Mouse (Mus musculus) monocyte, adult 2 months (primary cell): ENCODE data around the gene Olfr311.
"Not testable (repeated sequence)": the region's sequence is repeated elsewhere in the genome, so short reads cannot be mapped to it uniquely, and the experiment has no call there.

ENCODE experiments used
- DNase-seq, 2 experiments: peaks; one replicate each; pipeline ENCODE4 v3.0.0; 2022; ENCODE audit warnings: low spot score in 2 of 2, low read depth in 1 of 2

Gene Olfr311

DNA sequence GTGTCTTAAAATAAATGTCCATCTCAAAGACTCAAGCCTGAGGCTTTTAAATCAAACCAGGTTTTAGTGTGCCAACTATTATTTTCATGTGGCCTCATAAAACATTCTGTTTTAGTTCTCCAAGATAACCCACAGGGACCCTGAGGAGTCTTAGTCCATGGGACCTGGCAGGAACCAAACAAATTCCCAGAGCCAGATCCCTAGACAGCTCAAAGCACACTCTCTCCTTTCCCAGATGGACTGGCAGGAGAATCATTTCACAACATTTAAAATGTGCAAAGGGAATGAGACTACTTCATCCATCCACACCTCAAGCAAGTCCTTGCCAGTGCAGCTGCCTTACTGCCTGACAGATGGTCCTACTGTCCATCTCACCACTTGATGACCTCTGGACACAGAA lies at the start of gene Olfr311:
Gene Olfr311, plus strand, starts transcription at position 301 of the 400 bp plus-strand sequence.
- DNase-seq: not testable (repeated sequence)

DNA sequence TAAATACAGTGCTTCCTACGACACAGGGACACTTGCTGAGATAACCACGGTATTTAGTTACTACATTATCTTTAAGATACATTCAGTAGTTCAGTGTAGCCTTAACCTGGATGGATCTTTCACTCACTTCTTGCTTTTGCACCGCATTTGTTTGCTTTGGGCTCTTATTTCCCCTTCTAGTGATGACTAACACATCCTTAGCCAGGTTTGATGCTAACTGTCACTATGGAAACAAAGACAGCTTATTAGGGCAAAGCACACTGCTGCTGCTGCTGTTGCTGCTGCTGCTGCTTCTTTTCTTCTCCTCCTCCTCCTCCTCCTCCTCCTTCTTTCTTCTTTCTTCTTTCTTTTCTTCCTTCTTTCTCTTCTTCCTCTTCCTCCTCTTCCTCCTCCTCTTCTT lies 49.5 kb upstream of the Olfr311 start:
- DNase-seq: no peak

DNA sequence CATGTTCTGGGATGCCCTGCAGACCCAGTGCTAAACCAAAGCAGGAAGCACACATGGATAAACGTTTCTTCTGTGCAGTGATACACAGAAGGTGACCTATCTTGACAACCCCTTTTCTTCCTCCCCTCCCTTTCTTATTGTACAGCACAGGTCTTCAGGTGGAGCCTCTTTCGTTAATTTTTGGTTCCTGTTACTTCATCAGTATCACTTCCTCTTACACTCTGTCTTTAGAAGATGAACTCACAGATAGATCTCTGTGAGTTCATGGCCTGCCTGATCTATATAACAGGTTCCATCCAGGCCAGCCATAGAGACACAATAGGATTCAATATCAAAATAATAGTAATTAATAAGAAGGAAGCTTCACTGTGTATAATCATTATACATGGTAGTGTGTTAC lies 49.0 kb upstream of the Olfr311 start:
- no peak for DNase-seq

DNA sequence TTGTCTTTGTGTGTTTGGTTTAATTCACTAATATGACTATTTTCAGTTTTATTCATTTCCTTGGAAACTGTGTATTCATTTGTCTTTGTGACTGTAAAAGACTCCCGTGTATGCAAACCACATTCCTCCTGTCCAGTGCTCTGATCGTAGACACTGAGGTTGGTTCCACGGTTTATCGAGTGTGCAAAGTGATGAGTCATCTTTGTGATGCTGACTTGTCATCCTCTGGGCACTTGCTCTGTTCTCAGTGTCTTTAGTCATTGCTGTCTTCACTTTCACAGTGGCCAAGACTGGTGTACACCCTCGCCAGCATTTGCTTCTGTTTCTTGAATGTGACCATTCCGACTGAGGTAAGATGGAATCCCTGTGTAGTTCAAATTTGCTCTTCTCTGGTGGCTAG lies 48.4 kb upstream of the Olfr311 start:
- DNase-seq: no peak

DNA sequence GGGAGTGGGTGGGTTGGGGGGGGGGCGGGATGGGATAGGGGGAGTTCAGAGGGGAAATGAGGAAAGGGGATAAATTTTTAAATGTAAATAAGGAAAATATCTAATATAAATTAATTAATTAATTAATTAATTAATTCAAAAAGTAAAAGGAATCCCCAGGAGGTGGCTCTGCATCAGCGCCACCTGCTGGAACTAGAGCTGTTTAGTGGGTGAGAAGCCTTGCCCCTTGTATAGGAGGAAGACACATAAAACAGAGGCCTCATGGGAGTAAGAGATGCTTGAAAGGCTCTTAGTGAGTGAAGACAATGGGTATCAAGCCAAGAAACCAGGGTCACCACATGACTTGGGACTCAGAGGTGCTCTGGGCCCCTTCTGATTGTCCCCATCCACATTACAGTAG lies 43.2 kb upstream of the Olfr311 start:
- DNase-seq: no peak

DNA sequence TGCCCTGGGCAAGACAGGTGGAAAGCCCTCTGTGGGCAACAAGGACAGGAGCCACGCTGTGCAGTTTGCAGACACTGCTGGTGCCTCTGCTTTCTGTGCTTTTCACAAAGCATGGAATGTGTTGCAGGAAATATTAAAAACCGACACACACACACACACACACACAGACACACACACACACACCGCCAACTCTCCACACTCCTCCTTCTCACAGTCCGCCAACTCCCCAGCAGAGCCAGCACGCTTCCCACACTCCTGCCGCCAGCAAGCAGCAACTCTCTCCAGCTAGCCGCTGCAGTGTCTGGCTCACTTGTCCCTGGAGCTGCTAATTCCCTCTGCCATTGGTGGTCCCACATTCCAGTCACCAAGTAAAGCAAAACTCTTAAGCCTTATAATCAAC lies 42.2 kb upstream of the Olfr311 start:
- DNase-seq: no peak

DNA sequence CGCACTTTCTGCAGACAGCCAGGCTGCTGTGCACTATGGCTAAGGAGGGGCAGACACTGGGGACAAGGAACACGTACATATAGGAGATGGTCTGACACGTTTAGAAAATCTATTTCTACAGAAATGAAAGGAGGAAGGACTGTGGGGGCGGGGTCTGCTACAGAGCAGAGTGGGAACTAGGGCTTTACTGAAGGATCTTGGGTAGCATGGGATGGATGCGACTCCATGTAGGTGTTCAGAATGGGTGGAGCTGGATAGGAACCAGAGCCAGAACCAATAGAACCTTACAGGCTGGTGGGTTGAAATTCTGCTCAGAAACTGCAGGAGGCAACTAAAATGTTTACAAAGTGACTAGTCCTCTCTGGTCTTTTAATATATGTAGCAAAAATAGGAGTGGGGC lies 39.3 kb upstream of the Olfr311 start:
- DNase-seq: no peak

DNA sequence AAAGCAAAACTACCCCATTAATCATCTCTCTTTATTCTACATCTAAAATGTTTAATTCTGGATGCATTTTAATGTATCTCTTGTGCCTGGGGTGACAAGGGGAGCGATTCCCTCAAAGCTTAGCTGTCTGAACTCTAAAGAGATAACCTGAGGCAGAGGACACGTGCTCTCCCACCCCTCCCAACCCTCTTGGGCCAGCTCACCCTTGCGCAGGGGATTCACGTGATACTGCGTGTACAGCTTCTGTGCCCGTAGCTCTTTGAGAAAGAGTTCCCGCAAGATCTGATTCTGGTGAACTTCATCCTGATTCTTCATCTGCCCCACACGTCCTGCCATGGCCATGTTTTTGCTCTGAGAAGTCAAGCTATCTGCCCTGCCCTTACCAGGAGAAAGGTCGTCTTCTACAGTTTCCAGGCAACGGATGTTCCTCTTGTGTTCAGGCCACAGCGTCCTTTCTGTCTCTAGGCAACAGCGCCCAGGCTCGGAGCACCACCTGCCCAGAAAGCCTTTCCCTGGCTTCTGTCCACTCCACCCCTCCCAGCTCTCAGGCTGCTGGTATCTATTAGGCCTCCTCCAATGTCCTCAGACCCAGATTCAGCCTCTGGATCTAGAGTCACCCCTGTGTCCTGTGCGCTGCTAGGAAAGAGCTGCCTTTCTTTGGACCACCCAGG lies 37.4 kb upstream of the Olfr311 start, which contains the start of gene Fam183b:
Gene Fam183b, minus strand, starts transcription at position 403 of the 671 bp plus-strand sequence.
- DNase-seq: no peak

DNA sequence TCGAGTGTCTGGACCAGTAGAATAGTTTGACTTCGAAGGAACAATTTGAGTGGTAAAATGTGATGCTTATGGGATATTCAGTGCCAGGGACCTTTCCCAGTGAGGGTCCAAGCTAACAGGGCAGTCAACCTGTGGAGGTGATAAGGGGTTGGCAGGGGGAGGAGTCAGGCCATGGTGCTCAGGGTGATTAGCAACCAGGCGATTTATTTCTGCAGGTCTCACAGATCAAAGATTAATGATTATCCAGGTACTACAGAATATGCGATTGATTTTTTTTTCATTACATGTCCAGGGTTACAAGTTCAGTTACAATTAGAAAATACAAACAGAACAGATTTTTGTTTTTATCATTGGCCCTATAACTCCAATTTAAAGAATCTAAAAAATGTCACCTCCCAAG lies 35.2 kb upstream of the Olfr311 start:
- no peak for DNase-seq

DNA sequence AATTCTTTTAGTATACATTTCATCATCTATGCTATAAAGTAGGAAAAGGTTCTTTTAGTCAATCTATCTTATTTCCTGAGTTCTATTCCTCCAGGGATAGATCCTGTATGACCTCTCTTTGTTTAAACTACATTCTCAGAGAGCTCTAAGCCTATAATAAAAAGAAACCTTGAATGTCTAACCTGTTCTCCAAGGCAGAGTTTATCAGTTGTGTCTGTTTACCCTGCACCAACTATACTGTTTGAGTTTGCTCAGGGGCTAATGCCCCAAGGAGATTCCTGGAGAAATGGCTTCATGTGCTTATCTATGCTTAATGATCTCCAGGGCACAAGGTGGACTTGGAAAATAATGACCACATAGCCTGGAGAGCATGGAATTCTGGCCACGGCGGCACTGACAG lies 34.7 kb upstream of the Olfr311 start:
- DNase-seq: no peak

DNA sequence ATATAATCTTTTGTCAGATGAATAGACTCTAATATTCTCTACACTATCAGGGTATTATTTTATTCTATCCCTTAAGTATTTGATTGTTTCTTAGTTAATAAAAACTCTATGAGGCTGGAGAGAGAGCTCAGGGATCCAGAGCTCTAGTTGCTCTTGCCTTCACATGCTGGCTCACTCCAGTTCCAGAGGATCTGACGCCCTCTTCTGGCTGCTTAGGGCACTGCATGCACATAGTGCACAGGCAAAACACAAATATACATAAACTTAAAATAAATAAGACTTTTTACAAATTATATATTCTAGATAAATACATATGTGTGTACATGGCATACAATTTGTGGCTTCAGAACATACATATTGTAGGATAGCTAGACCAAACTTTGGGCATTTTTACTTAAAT lies 27.1 kb upstream of the Olfr311 start:
- DNase-seq: no peak

DNA sequence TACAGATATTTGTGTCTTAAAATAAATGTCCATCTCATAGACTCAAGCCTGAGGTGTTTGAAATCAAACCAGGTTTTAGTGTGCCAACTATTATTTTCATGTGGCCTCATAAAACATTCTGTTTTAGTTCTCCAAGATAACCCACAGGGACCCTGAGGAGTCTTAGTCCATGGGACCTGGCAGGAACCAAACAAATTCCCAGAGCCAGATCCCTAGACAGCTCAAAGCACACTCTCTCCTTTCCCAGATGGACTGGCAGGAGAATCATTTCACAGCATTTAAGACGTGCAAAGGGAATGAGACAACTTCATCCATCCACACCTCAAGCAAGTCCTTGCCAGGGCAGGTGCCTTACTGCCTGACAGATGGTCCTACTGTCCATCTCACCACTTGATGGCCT lies 24.4 kb upstream of the Olfr311 start, which contains the start of gene Olfr313:
Gene Olfr313, plus strand, starts transcription at position 301 of the 400 bp plus-strand sequence.
- not testable (repeated sequence) for DNase-seq

DNA sequence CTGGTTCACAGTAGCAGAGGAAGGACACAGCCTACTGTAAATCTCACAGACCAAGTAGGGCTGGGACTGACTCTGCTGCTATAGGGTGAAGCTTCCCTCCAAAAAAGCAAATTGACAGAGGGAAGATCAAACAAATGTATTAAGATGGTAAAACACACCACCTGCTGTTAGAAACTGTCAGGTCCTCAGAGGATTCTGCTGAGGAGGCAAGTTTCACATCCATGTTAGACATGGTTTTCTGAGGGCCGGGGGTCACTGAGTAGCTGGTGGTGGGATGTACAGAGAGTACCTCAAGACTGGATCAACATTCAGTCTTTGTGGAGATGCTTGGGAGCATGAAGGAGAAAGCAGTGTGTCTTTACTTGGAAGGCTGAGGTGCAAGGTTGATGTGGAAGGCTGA lies 23.4 kb upstream of the Olfr311 start:
- no peak for DNase-seq

DNA sequence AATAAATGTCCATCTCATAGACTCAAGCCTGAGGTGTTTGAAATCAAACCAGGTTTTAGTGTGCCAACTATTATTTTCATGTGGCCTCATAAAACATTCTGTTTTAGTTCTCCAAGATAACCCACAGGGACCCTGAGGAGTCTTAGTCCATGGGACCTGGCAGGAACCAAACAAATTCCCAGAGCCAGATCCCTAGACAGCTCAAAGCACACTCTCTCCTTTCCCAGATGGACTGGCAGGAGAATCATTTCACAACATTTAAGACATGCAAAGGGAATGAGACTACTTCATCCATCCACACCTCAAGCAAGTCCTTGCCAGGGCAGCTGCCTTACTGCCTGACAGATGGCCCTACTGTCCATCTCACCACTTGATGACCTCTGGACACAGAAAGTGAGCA lies 10.1 kb upstream of the Olfr311 start, which contains the start of gene Olfr312:
Gene Olfr312, plus strand, starts transcription at position 301 of the 400 bp plus-strand sequence.
- DNase-seq: not testable (repeated sequence)

DNA sequence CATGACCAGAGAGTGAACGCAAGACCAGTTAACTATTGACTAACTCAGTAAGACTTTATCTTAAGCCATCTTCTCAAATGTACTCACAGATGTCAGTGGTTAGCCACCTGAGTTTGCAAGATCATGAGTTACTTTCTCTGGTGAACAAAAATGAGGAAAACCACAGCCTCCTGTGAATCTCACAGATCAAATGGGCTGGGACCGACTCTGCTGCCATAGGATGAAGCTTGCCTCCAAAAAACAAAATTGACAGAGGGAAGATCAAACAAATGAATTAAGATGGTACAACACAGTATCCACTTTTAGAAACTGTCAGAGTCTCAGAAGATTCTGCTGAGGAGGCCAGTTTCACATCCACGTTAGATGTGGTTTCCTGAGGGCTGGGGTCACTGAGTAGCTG lies 9.3 kb upstream of the Olfr311 start:
- no peak for DNase-seq

DNA sequence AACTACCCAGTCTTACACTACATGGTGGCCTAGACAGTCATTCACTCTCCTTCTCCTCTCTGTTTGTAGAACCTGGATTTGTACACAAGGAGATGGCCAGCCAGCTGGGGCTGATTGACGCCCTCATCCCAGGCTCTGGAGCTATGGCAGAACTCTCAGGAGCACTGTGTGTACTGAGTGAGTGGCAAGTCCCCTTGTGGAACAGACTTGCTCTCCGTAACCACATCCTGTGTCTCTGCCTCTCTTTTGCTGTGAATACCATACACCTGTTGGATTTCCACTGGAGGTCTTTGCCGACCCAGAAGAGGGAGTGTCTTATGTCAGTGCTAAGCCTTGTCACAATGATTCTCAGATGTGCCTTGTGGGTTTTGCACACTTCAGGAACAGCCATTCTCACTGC lies 6.5 kb upstream of the Olfr311 start:
- not testable (repeated sequence) for DNase-seq

DNA sequence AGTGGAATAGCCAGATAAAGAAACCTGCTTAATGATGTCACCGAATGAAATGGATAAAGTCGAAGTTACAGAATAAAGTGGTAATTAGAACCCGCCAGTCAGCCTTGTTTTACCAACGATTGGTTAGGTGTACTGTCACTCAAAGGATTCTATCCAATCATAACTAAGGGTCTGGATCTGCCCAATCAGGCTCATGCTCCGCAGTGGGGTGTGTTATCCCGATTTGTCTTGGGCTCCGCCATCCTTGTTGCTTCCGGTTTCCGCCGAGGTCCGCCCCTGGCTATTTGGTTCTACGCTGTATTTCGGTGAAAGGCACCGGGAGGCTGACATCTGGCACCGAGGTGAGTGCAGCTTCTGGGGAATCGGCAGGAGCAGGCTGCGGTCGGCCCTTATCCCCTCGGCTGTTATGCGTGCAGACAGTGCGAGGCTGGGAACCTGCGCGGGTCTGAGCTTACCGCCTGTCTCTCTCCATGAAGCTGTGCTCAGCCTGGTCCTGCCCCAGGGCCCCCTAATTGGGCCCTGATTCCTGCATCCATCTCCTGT lies 7.9 kb downstream of the Olfr311 start, which contains the start of gene Gm12258:
Gene Gm12258, plus strand, starts transcription at position 240 of the 543 bp plus-strand sequence.
- peak; percentile 70 to 79 for DNase-seq

DNA sequence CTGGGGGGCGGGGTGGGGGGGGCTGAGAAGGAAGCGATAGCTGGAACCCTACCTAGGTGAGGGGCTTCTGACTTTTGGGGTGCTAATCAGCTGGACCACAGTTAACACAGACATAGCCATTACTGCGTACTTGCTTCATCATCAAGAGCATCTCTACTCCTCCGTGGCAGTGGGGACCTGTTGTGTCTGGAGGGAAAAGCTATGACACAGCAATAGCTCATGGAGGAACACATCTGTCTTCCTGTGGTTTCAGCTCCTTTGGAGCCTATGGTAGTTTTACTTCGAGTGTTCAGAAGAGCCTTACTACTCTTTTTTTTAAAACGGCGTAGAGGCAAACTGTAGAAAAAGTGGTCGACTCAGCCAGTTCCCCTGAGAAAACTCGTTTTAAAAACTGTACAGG lies 8.6 kb downstream of the Olfr311 start:
- DNase-seq: no peak

DNA sequence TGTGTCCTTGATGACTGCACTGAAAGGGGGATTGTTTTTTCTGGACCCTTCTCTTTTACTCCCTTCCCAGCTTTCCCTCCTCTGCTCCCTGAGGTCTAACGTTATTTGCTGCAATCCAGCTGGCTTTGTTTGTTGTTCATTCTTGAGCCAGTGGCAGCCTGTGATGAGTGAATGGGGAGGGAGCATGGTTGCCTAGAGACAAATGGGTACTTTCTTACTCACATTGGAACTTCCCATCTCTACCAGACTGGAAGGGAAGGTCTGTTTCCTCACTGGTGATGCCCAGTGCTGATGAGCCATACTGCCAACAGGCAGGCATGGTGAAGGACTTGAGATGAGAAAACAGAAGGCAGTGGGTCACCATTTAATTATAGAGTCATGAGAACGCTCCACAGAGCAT lies 10.7 kb downstream of the Olfr311 start:
- DNase-seq: no peak

DNA sequence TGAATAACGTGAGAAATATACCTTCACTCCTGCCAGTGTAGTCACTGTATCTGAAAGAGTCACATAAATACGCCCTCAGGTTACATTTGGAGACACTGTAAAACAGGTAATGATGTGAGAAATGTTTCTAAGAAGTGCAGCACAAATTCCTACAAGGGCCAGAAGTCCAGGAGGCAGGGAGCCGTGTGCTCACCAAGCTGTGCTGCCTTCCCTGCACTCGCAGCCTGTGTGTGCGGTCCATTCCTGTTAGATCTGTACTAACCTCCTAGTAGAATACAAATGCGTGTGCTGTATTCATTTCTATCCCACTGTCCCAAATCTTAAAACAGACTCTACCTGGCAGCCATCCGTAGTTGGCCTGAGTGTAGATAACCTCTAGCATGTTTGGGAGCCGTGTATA lies 21.7 kb downstream of the Olfr311 start:
- no peak for DNase-seq

DNA sequence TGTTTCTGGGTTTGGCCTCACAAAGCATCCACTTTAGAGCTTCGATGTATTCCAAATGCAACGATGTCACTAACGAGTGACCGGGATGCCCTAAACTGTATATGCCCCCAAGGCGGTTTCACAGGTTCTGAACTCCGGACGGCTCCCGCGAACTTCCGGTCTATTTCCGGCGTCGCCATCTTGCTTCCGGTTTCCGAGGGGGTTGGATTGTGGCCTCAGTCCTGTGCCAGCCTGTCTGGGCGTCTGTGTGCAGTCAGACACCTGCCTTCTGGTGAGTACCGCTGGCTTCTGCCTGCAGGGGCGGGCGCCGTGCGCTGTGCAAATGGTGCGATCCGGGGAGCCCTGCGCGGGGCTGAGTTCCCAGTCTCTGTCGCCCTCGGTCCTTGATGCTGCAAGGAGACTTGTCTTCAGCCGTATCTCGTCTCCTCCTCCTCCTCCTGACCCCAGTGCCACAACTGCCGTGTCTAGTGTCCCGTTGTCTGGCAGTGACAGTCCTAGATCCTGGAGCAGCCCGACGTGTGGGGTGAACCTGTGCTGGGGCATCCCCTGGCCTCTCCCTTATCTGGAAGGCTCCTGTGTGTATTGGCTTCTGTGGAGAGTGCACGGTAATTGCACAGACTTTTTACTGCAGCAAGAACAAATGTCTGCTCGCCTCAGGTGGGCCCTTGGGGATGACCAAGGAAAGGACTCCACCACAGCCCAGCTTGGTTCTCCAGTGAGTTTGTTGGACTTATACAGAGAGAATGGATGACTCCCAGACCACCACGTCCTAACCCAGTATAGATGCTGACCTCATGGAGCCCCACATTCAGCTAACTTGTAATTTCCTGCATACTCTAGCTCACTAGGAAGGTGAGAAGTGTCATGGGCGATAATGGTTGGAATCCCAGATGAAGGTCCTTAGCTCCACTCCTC lies 28.2 kb downstream of the Olfr311 start, which contains the start of gene 2810021J22Rik:
Gene 2810021J22Rik, plus strand, starts transcription at position 178 of the 915 bp plus-strand sequence.
- DNase-seq: peak; percentile 22 to 35

DNA sequence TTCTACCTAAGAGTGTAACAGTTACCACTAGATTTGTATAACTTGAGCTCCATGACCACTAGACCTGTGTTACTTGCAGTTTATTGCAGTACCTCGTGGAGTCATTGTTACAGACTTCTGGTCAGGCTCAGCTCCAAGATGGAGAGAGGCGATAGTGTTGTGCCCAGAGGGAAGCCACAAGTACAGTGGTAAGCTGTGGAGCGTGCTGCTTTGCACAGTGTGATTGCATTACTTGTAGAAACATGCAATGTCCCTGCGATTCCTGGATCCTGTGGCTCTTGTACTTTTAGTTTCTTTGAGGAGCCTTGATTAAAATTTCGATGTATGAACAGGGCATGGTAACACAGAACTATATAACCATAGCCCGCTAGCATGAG lies 28.9 kb downstream of the Olfr311 start:
- no peak for DNase-seq
